Mouse (Mus musculus): ENCODE measurements around the gene Tecta. TPM values are rescaled to one million over a fixed set of nuclear protein-coding genes. Genes with fewer than 3 reads are reported as not detected.

The Tecta gene
- total RNA-seq, 2 experiments from 2014 or later: not detected

Small RNAs within 50 kb of the gene (microRNA-seq; reads per million reads assigned to microRNA genes)
- gene Gm44311 (ENCODE audit: borderline number of aligned reads in 2 of 2): 0 reads per million in 2 experiments

Other genes with a start within 250 kb of the Tecta start
- 10 to 100 TPM; 17.0 to 17.6 TPM for gene Sc5d, start 135.7 kb downstream of the Tecta start, total RNA-seq (2021)
- 10 to 100 TPM; 20.4 to 20.6 TPM for gene Tbcel, start 107.9 kb upstream of the Tecta start, total RNA-seq (2021)